Mouse (Mus musculus): ENCODE measurements at regions not wholly inside any gene's neighbourhood (a gene's known extent, or its start where the extent isn't known, plus 50 kb on each side); places are given as distances from the start of the nearest gene placed in this dataset.

DNA sequence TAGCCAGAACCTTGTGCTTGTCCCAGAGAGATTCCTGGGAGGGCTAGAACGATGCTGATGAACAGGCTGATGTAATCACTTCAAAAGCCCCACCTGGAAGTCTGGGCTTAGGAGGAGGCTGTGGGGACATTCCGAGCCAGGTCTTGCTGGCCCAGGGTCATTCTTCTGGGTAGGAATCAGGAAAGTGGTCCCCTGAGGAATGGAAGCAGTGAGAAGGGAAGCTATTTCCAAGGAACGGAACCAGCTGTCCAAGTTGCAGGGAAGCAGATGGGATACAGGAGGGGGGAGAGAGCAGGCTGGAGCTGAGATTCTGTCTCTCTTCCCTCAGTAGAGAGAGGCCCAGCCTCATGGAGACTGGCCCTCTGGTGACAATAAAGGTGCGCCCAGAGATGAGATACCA lies 243.9 kb downstream of the Tcf7l2 start:
- no peak for DNase-seq
- 93% methylated on average over 4 of the region's 4 CpGs for WGBS
- TF ChIP-seq POLR2A (IDR thresholded peaks at IDR 0.05; ENCODE audit: control insufficient read depth, extremely low read depth, insufficient read depth, low read length, poor library complexity) (no peak), CTCF (IDR thresholded peaks at IDR 0.05; ENCODE audit: borderline replicate concordance, control insufficient read depth, extremely low read depth, insufficient read depth, low read length, poor library complexity) (no peak)

DNA sequence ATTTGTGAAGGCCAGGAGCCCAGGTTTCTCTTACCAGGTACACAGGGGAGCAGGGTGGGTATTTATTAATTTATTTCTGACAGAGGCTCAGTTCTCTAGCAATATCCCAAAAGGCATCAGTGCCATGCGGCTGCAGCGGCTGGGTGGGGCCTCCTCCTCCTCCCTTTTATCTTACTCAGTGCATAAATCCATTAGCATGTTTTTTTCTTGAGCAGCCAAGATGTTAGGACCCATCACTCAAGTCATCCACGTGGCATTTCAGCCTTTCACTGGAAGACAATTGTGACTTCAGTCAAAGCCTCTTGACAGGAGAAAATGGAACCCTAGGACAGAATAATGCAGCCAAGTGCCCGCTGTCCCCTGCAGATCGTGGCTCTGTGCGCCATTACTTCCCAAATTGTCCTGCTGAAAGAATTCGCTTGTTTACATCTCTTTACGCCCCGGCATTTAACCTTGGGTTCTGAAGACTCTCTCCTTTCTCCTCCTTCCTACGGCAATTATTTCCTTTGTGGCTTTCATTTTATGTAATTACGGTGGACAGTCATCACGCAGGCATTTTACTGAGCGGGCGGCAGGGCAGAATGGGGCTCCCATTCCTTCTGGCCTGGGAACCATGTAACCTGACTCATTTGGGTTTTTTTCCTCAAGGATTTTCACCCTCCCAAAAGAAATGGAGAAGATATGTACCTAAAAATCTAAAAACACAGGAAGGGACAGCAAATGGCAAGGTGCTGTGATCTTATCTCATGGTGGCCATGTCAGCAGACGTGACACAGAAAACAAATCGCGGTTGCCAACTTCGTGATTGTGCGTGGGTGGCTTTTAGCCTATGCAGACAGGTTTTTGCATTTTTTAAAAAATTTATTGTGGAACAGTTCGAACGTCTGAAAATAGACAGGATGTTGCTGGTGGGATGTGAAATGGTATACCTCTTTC lies 250.4 kb downstream of the Tcf7l2 start:
- DNase-seq = no peak
- H3K27ac ChIP-seq (ENCODE audit: control insufficient read depth, insufficient read depth, low read length) = no peak overlapping the region
- H3K4me3 ChIP-seq (ENCODE audit: control insufficient read depth, insufficient read depth, low read length) = no peak overlapping the region
- H3K27me3 ChIP-seq (ENCODE audit: control insufficient read depth, insufficient read depth, low read length) = no peaks in the 10 kb centered on the region
- H3K4me1 ChIP-seq (replicated peaks; ENCODE audit: control insufficient read depth, insufficient read depth, low read length) = no peaks in the 10 kb centered on the region
- H3K36me3 ChIP-seq (ENCODE audit: control insufficient read depth, insufficient read depth, low read length) = no peaks in the 10 kb centered on the region
- TF ChIP-seq CTCF (IDR thresholded peaks at IDR 0.05; ENCODE audit: borderline replicate concordance, control insufficient read depth, extremely low read depth, insufficient read depth, low read length, poor library complexity) (no peak), POLR2A (IDR thresholded peaks at IDR 0.05; ENCODE audit: control insufficient read depth, extremely low read depth, insufficient read depth, low read length, poor library complexity) (no peak)
- WGBS = 89% methylated on average over 21 of the region's 21 CpGs

More for the DNA sequence above, 243.9 kb downstream of the Tcf7l2 start:
- Histone ChIP-seq H3K27me3 (ENCODE audit: control insufficient read depth, insufficient read depth, low read length) (no peaks in the 10 kb centered on the region), H3K4me3 (ENCODE audit: control insufficient read depth, insufficient read depth, low read length) (no peak overlapping the region), H3K36me3 (ENCODE audit: control insufficient read depth, insufficient read depth, low read length) (no peaks in the 10 kb centered on the region), H3K4me1 (replicated peaks; ENCODE audit: control insufficient read depth, insufficient read depth, low read length) (no peaks in the 10 kb centered on the region), H3K27ac (ENCODE audit: control insufficient read depth, insufficient read depth, low read length) (no peak overlapping the region)

DNA sequence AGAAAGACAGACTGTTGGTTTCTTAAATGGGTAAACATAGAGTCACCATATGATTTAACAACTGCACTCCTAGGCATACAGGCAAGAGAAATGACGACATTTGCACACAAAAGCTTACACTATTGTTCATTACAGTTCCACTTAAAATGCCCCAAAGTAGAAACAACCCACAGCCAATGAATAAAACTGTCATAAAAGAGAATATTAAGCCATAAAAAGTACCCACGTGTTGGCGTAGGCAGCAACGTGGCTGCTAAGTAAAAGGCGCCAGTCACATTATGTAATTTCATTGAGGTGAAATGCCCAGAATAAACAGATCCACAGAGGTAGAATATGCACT lies 251.1 kb downstream of the Tcf7l2 start:
- H3K27ac ChIP-seq (ENCODE audit: control insufficient read depth, insufficient read depth, low read length) = no peak overlapping the region
- H3K4me3 ChIP-seq (ENCODE audit: control insufficient read depth, insufficient read depth, low read length) = no peak overlapping the region
- DNase-seq = no peak
- no peaks in the 10 kb centered on the region for H3K27me3 ChIP-seq (ENCODE audit: control insufficient read depth, insufficient read depth, low read length)
- TF ChIP-seq CTCF (IDR thresholded peaks at IDR 0.05; ENCODE audit: borderline replicate concordance, control insufficient read depth, extremely low read depth, insufficient read depth, low read length, poor library complexity) (no peak), POLR2A (IDR thresholded peaks at IDR 0.05; ENCODE audit: control insufficient read depth, extremely low read depth, insufficient read depth, low read length, poor library complexity) (no peak)
- 91% methylated on average over 5 of the region's 5 CpGs for WGBS
- H3K36me3 ChIP-seq (ENCODE audit: control insufficient read depth, insufficient read depth, low read length) = no peaks in the 10 kb centered on the region
- no peaks in the 10 kb centered on the region for H3K4me1 ChIP-seq (replicated peaks; ENCODE audit: control insufficient read depth, insufficient read depth, low read length)

DNA sequence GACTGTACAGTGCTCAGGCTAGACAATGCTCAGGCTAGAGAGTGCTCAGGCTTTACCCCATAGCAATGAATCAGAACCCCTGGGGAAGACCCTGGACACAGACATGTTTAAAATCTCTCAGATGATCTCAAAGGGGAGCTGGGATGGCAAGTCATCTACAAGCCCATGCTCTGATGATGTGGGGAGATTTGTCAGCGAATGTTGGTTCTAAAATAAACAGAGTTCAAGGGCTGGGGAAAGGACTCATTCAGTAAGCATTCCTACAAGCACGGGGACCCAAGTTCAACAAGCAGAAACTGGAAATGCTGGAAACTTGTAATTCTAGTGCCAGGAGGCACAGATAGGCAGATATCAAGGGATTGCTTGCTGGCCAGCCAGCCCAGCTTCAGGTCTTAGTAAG lies 254.1 kb downstream of the Tcf7l2 start:
- H3K36me3 ChIP-seq (ENCODE audit: control insufficient read depth, insufficient read depth, low read length) = no peaks in the 10 kb centered on the region
- no peak for DNase-seq
- H3K27ac ChIP-seq (ENCODE audit: control insufficient read depth, insufficient read depth, low read length) = no peak overlapping the region
- no peaks in the 10 kb centered on the region for H3K27me3 ChIP-seq (ENCODE audit: control insufficient read depth, insufficient read depth, low read length)
- TF ChIP-seq POLR2A (IDR thresholded peaks at IDR 0.05; ENCODE audit: control insufficient read depth, extremely low read depth, insufficient read depth, low read length, poor library complexity) (no peak), CTCF (IDR thresholded peaks at IDR 0.05; ENCODE audit: borderline replicate concordance, control insufficient read depth, extremely low read depth, insufficient read depth, low read length, poor library complexity) (no peak)
- 83% methylated on average over 2 of the region's 2 CpGs for WGBS
- H3K4me3 ChIP-seq (ENCODE audit: control insufficient read depth, insufficient read depth, low read length) = no peak overlapping the region
- H3K4me1 ChIP-seq (replicated peaks; ENCODE audit: control insufficient read depth, insufficient read depth, low read length) = no peaks in the 10 kb centered on the region

DNA sequence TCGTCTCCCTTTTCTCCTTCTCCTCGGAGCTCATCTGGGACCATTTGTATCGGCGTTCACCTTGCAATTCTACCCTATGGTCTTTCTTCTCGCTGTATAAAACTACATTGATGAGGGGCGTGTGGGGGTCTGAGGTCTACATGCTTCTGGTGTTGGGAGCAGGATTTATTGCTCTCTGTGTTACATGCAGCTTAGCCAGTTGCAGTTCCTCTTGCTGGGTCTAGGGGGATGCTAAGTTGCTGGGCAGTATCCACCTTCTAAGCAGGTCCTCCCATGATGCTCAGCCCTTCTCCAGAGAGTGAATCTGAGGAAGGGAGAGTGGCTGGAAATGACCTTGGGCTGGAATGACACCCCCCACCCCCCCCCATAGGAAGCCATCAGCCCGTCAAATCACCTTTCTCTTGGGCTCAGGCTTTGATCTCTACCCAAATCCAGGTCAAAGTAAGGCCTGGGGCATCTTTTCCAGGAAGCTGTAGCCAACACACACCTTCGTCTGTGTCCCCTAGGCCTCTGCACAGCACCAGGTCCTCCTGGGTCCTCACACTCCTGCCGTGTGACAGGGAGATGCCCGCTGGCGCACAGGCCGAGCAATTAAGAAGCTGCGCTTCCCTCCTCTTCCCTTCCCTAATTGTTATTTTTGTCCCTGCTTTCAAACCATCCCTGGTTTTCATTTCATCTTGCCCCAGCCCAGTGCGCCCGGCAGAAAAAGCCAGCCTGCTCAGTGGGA lies 257.0 kb downstream of the Tcf7l2 start:
- Histone ChIP-seq H3K4me1 (replicated peaks; ENCODE audit: control insufficient read depth, insufficient read depth, low read length) (no peaks in the 10 kb centered on the region), H3K27me3 (ENCODE audit: control insufficient read depth, insufficient read depth, low read length) (no peaks in the 10 kb centered on the region), H3K4me3 (ENCODE audit: control insufficient read depth, insufficient read depth, low read length) (no peak overlapping the region), H3K27ac (ENCODE audit: control insufficient read depth, insufficient read depth, low read length) (no peak overlapping the region), H3K36me3 (ENCODE audit: control insufficient read depth, insufficient read depth, low read length) (no peaks in the 10 kb centered on the region)
- TF ChIP-seq POLR2A (IDR thresholded peaks at IDR 0.05; ENCODE audit: control insufficient read depth, extremely low read depth, insufficient read depth, low read length, poor library complexity) = no peak
- no peak for TF ChIP-seq CTCF (IDR thresholded peaks at IDR 0.05; ENCODE audit: borderline replicate concordance, control insufficient read depth, extremely low read depth, insufficient read depth, low read length, poor library complexity)
- DNase-seq = no peak
- WGBS = 96% methylated on average over 15 of the region's 15 CpGs

DNA sequence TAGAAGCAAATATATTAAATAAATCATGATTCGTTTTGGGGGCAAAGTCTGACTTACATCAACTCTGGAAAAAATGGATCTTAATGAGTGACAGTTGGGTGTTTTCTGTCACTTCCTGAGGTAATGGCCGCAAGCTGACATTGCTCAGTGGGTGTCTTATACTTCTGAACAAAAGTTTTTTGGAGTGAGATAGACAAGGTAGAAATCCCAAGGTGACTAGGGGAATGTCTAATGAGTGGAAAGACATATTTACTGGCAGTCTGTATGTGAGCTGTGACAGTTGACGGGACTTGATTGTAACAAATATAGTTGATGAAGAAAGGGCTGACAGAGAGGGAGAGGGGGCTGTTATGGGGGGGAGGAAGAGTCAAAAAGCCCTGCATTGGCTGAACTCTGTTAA lies 257.8 kb downstream of the Tcf7l2 start:
- Histone ChIP-seq H3K36me3 (ENCODE audit: control insufficient read depth, insufficient read depth, low read length) (no peaks in the 10 kb centered on the region), H3K4me3 (ENCODE audit: control insufficient read depth, insufficient read depth, low read length) (no peak overlapping the region), H3K27me3 (ENCODE audit: control insufficient read depth, insufficient read depth, low read length) (no peaks in the 10 kb centered on the region), H3K27ac (ENCODE audit: control insufficient read depth, insufficient read depth, low read length) (no peak overlapping the region), H3K4me1 (replicated peaks; ENCODE audit: control insufficient read depth, insufficient read depth, low read length) (no peaks in the 10 kb centered on the region)
- no peak for DNase-seq
- 92% methylated on average over 3 of the region's 3 CpGs for WGBS
- TF ChIP-seq CTCF (IDR thresholded peaks at IDR 0.05; ENCODE audit: borderline replicate concordance, control insufficient read depth, extremely low read depth, insufficient read depth, low read length, poor library complexity) (no peak), POLR2A (IDR thresholded peaks at IDR 0.05; ENCODE audit: control insufficient read depth, extremely low read depth, insufficient read depth, low read length, poor library complexity) (no peak)
